Mouse (Mus musculus): ENCODE measurements around the gene Snd1.

DNA sequence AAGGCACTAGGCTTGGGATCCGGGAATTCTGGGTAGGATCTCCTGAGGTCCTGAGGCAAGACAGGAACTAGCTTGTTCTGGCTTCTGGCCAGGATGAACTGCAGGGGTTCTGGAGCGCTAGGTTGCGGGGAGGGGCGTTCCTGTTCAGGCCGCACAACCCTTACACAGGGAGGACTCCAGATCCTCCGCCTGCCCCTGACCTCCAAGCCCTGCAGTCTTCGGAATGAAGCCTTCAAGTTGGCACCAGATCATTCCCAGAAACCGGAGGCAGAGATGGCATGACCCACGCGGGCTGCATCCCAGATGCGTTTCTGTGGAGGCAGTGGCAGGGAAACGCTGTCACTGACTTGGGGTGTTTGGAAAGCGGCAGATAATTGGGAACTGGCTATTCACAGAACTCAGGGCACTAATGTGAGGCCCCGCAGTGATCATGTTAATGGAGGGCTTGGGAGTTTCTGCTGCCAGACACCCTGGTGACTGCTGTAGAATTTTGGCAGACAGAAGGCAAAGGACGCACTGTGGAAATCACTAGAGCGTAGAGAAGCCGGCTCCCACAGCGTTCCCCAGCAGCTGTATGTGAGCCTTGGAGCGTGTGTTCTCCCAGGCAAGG lies 457.5 kb downstream of the Snd1 start:
- no peak for TF ChIP-seq CTCF (conservative IDR thresholded peaks at IDR 0.05; ENCODE audit: low read length)
- no peak for TF ChIP-seq NANOG (IDR thresholded peaks at IDR 0.05; ENCODE audit: borderline replicate concordance, low read length)
- TF ChIP-seq POU5F1 (IDR thresholded peaks at IDR 0.05; ENCODE audit: borderline replicate concordance, low read length), result no peak

All from E14TG2a.4 (cell line).